Mouse (Mus musculus): ENCODE data around the gene Efs. TPM values are rescaled to one million over a fixed set of nuclear protein-coding genes. Genes with fewer than 3 reads are reported as not detected.

Gene Efs
- total RNA-seq, 2 experiments from 2014 or later = not detected

DNA sequence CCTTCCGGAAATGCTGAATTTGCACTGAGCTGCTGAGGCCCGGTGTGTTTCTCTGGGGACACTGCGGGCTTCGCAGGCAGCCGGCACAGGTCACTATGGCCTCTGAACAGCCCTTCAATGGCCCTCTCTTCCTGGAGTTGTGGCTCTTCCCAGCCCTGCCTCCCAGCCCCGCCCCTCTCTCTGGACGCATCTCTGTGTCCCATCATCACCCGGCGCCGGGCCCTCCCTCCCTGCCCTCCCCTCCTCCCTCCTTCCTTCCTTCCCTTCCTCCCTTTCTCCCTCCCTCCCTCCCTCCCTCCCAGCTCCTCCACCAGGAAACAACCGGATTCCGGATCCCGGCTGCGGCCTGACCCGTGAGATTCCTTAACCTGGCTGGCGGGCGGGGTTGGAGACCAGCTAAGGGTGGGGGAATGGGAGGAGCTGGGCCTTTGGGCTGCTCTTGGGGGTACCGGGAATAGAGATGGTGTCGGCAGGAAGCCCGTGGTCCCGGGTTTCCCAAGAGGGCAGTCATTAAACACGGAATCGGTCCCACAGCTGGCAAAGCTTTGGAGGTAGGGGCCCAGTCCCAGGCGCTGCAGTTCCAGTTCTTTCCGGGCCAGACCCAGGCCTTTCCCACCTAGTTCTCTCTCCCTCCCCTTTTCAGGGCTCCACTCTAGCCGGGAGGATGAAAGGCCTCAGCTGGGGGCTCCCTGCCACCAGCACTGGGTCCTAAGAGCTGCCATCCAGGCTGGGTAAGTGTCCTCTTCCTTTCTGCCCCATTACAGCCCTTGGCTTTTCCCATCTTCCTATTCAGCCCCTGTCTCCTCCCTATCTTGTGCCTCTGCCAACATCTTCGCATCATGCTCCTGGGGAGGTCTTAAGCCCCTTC is 42.5 kb downstream of the Efs start, which contains the start of the genes Bcl2l2 and Gm20521:
Gene Bcl2l2 (plus strand): TSS at position 224 of the 868 bp plus-strand sequence.
Gene Gm20521 (plus strand): TSS at position 288 of the 868 bp plus-strand sequence.
- peak; percentile 84 for ATAC-seq (replicated peaks; ENCODE audit: low FRiP score, poor library complexity, severe bottlenecking)

GRCm38 (mm10) chr14:54877048-54877715 is 48.7 kb downstream of the Efs start, which contains the start of gene Ppp1r3e:
Ppp1r3e (minus strand) TSS chr14:54877550.
- peak; percentile 65 for ATAC-seq (replicated peaks; ENCODE audit: low FRiP score, poor library complexity, severe bottlenecking)

DNA sequence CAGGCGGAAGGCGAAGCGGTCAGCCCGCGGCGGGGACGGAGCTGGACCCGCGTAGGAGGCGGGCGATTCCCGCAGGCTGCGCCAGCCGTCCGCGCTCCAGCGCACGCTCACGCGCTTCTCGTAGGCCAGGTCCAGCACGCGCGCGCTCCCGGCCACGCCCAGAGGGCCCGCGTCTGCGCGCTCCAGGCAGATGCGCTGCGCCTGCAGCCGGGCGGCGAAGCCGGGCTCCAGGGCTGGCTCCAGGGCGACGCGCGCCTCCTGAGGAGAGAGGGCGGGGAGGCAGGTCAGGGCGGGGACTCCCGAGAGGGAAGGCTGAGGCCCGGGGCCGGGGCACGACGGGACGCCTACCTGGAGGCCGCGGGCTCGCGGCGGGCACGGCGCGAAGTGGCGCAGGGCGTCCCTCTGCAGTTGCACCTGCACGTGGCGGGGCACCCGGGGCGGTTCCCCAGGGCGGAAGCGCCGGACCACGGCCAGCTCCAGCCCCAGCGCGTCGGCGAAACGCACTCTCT is 49.3 kb downstream of the Efs start:
- ATAC-seq (replicated peaks; ENCODE audit: low FRiP score, poor library complexity, severe bottlenecking) = peak; percentile 94

GRCm38 (mm10) chr14:54875844-54876538 is 49.9 kb downstream of the Efs start:
- ATAC-seq (replicated peaks; ENCODE audit: low FRiP score, poor library complexity, severe bottlenecking) = no peak

DNA sequence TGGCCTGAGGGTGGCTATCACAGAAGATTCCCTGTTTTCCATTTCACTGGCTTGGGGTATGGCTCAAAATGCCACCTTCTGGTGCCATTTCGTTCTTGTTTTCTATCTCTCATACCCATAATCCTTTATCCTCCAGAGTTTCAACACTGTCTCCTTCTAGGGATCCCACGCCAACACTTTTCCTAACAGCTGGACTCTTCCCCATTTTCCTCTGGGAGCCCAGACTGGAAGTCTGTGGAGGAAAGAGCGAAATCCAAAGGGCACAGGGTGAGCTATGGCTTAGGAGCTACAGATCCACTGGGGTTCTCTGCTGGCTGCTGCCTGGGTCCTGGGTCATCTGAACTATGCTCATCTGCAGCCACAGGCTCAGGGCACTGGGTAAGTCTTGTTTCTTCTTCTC is 51.8 kb downstream of the Efs start:
- no peak for ATAC-seq (replicated peaks; ENCODE audit: low FRiP score, poor library complexity, severe bottlenecking)

GRCm38 (mm10) chr14:54870861-54871260 is 55.1 kb downstream of the Efs start, which contains the start of gene Homez:
Homez (minus strand) TSS chr14:54870961.
- ATAC-seq (replicated peaks; ENCODE audit: low FRiP score, poor library complexity, severe bottlenecking) = no peak

DNA sequence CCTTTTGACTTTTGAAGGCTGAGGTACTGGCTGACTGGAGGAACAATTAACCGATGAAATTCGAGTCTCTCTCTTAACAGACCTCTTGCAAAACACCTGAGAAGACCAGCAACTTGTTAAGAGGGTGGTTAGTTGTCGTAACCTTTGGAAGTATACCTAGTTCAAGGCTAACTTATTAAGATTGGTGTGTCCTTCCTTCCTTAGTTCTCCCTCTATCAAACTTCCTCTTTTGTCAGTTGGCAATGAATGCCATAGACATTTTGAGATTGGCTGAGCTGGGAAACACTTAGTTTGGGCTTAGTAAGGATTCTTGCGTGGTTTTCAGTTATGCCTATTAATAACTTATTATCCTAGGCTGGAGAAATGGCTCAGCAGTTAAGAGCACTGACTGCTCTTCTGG is 57.9 kb downstream of the Efs start:
- no peak for ATAC-seq (replicated peaks; ENCODE audit: low FRiP score, poor library complexity, severe bottlenecking)

- ATAC-seq (replicated peaks; ENCODE audit: low FRiP score, poor library complexity, severe bottlenecking) = no peak
Observed at GRCm38 (mm10) chr14:54866936-54867335, 59.0 kb downstream of the Efs start.

Other genes starting within 250 kb of the Efs start
- gene 1700123O20Rik, start 239.9 kb downstream of the Efs start, total RNA-seq (2015; ENCODE audit: low replicate concordance) = 45.7 and 46.9 TPM in 2 replicates
- 16.3 and 29.4 TPM in 2 replicates for gene 1700123O20Rik, start 239.9 kb downstream of the Efs start, total RNA-seq (2017; ENCODE audit: low replicate concordance)
- gene Acin1, start 239.2 kb downstream of the Efs start, total RNA-seq (2015; ENCODE audit: low replicate concordance) = 153 and 270 TPM in 2 replicates
- 381 and 431 TPM in 2 replicates for gene Acin1, start 239.2 kb downstream of the Efs start, total RNA-seq (2017; ENCODE audit: low replicate concordance)
- gene Gm29776, start 227.3 kb downstream of the Efs start, total RNA-seq (2015; ENCODE audit: low replicate concordance) = not detected in 2 replicates
- gene Gm29776, start 227.3 kb downstream of the Efs start, total RNA-seq (2017; ENCODE audit: low replicate concordance) = not detected in 2 replicates
- gene Cebpe, start 214.0 kb downstream of the Efs start, total RNA-seq (2015; ENCODE audit: low replicate concordance) = 14.7 and 25.9 TPM in 2 replicates
- 9.4 and 12.4 TPM in 2 replicates for gene Cebpe, start 214.0 kb downstream of the Efs start, total RNA-seq (2017; ENCODE audit: low replicate concordance)
- gene Slc7a8, start 144.2 kb downstream of the Efs start, total RNA-seq (2015; ENCODE audit: low replicate concordance) = 7.1 and 11.9 TPM in 2 replicates
- 2.6 and 3.0 TPM in 2 replicates for gene Slc7a8, start 144.2 kb downstream of the Efs start, total RNA-seq (2017; ENCODE audit: low replicate concordance)
- not detected in 2 replicates for gene Rnf212b, start 112.0 kb downstream of the Efs start, total RNA-seq (2015; ENCODE audit: low replicate concordance)
- gene Rnf212b, start 112.0 kb downstream of the Efs start, total RNA-seq (2017; ENCODE audit: low replicate concordance) = not detected in 2 replicates
- 4.7 and 5.0 TPM in 2 replicates for gene Homez, start 55.2 kb downstream of the Efs start, total RNA-seq (2015; ENCODE audit: low replicate concordance)
- gene Homez, start 55.2 kb downstream of the Efs start, total RNA-seq (2017; ENCODE audit: low replicate concordance) = 0.13 and 1.3 TPM in 2 replicates
- gene Ppp1r3e, start 48.6 kb downstream of the Efs start, total RNA-seq (2015; ENCODE audit: low replicate concordance) = 2.2 and 8.8 TPM in 2 replicates
- gene Ppp1r3e, start 48.6 kb downstream of the Efs start, total RNA-seq (2017; ENCODE audit: low replicate concordance) = not detected in 2 replicates
- gene Bcl2l2, start 42.7 kb downstream of the Efs start, total RNA-seq (2015; ENCODE audit: low replicate concordance) = 1.7 TPM in 1 of 2 replicates, not detected in the other
- gene Bcl2l2, start 42.7 kb downstream of the Efs start, total RNA-seq (2017; ENCODE audit: low replicate concordance) = 1.7 TPM in 1 of 2 replicates, not detected in the other
- gene Gm20521, start 42.7 kb downstream of the Efs start, total RNA-seq (2015; ENCODE audit: low replicate concordance) = not detected in 2 replicates
- gene Gm20521, start 42.7 kb downstream of the Efs start, total RNA-seq (2017; ENCODE audit: low replicate concordance) = not detected in 2 replicates
- gene Pabpn1, start 33.6 kb downstream of the Efs start, total RNA-seq (2015; ENCODE audit: low replicate concordance) = 49.9 and 68.1 TPM in 2 replicates
- gene Pabpn1, start 33.6 kb downstream of the Efs start, total RNA-seq (2017; ENCODE audit: low replicate concordance) = 115 and 120 TPM in 2 replicates
- not detected in 2 replicates for gene Slc22a17, start 13.0 kb downstream of the Efs start, total RNA-seq (2015; ENCODE audit: low replicate concordance)
- not detected in 2 replicates for gene Slc22a17, start 13.0 kb downstream of the Efs start, total RNA-seq (2017; ENCODE audit: low replicate concordance)
- gene Il25, start 6.6 kb upstream of the Efs start, total RNA-seq (2015; ENCODE audit: low replicate concordance) = not detected in 2 replicates
- not detected in 2 replicates for gene Il25, start 6.6 kb upstream of the Efs start, total RNA-seq (2017; ENCODE audit: low replicate concordance)
- gene Cmtm5, start 10.1 kb upstream of the Efs start, total RNA-seq (2015; ENCODE audit: low replicate concordance) = not detected in 2 replicates
- not detected in 2 replicates for gene Cmtm5, start 10.1 kb upstream of the Efs start, total RNA-seq (2017; ENCODE audit: low replicate concordance)
- gene Myh6, start 40.8 kb upstream of the Efs start, total RNA-seq (2015; ENCODE audit: low replicate concordance) = not detected in 2 replicates
- not detected in 2 replicates for gene Myh6, start 40.8 kb upstream of the Efs start, total RNA-seq (2017; ENCODE audit: low replicate concordance)
- gene Gm17428, start 50.8 kb upstream of the Efs start, total RNA-seq (2015; ENCODE audit: low replicate concordance) = not detected in 2 replicates
- not detected in 2 replicates for gene Gm17428, start 50.8 kb upstream of the Efs start, total RNA-seq (2017; ENCODE audit: low replicate concordance)
- gene Myh7, start 68.5 kb upstream of the Efs start, total RNA-seq (2015; ENCODE audit: low replicate concordance) = not detected in 2 replicates
- gene Myh7, start 68.5 kb upstream of the Efs start, total RNA-seq (2017; ENCODE audit: low replicate concordance) = not detected in 2 replicates
- 15.1 TPM in 2 replicates for gene Ngdn, start 89.3 kb upstream of the Efs start, total RNA-seq (2015; ENCODE audit: low replicate concordance)
- gene Ngdn, start 89.3 kb upstream of the Efs start, total RNA-seq (2017; ENCODE audit: low replicate concordance) = 4.4 and 10.7 TPM in 2 replicates
- 1.4 and 3.8 TPM in 2 replicates for gene Zfhx2, start 166.2 kb upstream of the Efs start, total RNA-seq (2015; ENCODE audit: low replicate concordance)
- 0.64 and 5.4 TPM in 2 replicates for gene Zfhx2, start 166.2 kb upstream of the Efs start, total RNA-seq (2017; ENCODE audit: low replicate concordance)
- 1.1 TPM in 1 of 2 replicates, not detected in the other for gene Thtpa, start 168.7 kb upstream of the Efs start, total RNA-seq (2015; ENCODE audit: low replicate concordance)
- gene Thtpa, start 168.7 kb upstream of the Efs start, total RNA-seq (2017; ENCODE audit: low replicate concordance) = 0.68 TPM in 1 of 2 replicates, not detected in the other
- 2.5 and 23.5 TPM in 2 replicates for gene Ap1g2, start 180.5 kb upstream of the Efs start, total RNA-seq (2015; ENCODE audit: low replicate concordance)
- gene Ap1g2, start 180.5 kb upstream of the Efs start, total RNA-seq (2017; ENCODE audit: low replicate concordance) = 0.68 and 1.8 TPM in 2 replicates
- gene Jph4, start 190.8 kb upstream of the Efs start, total RNA-seq (2015; ENCODE audit: low replicate concordance) = not detected in 2 replicates
- not detected in 2 replicates for gene Jph4, start 190.8 kb upstream of the Efs start, total RNA-seq (2017; ENCODE audit: low replicate concordance)

Measured in erythroid progenitor cell, adult 5-6 weeks (primary cell).